Mouse (Mus musculus) thymus, postnatal 10 days (tissue): ENCODE measurements around the gene Onecut3.

ENCODE experiments used
- DNase-seq, 2 experiments: peaks; one replicate each; pipeline ENCODE4 v3.0.0; 2021; ENCODE audit warnings: low spot score in 2 of 2

Onecut3 gene

DNA sequence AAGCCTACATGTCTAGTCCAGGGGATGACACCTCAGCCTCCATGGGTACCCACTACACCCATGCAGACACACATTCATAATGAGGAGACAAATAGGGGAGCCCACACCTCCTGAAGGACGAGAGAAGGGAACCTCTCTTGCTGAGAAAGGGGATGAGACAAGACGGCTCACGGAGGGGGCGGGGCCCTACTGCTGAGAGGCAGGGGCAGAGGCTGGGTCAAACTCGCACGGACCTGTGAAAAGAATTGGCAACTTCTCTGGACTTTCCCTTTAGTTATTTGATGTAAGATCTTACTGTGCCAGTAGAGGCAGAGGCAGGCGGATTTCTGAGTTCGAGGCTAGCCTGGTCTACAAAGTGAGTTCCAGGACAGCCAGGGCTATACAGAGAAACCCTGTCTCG lies 57.7 kb downstream of the Onecut3 start:
- no peak for DNase-seq

DNA sequence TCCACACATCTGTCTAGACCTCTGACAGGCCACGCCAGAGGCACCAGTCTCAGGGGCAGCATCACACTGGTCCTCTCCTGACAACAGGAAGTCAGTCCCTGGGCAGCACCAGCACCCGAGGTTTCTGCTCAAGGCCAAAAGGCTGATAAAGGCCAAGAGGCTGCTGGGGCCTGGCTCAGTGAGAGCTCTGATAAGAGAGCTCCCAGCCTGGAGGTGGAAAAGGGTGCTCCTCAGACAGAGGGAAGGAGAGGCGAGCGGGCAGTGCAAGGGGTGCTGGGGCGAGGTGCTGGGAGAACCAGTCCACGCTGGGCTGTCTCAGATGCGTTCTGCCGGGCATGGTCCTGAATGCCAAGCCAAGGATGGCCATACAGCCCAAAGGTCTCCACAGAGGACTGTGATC lies 58.9 kb downstream of the Onecut3 start:
- no peak for DNase-seq

DNA sequence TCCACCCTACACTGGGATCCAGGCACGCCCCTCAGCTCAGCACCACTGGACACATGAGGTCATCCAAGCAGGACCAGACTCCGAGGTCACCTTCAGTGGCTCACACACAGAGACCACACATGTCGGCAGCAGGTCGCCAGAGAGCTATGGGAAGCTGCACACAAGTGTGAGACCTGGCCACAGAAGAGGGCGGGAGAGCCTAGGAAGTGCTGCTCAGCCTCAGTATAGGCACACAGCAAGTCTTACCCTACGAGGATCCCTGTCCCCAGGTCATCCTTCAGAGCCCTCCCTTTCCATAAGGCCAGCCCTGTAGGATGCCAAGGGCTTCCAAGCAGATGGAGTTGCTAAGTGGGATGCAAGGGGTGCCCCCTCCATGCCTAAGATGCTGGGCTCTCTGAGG lies 59.4 kb downstream of the Onecut3 start:
- DNase-seq: no peak

DNA sequence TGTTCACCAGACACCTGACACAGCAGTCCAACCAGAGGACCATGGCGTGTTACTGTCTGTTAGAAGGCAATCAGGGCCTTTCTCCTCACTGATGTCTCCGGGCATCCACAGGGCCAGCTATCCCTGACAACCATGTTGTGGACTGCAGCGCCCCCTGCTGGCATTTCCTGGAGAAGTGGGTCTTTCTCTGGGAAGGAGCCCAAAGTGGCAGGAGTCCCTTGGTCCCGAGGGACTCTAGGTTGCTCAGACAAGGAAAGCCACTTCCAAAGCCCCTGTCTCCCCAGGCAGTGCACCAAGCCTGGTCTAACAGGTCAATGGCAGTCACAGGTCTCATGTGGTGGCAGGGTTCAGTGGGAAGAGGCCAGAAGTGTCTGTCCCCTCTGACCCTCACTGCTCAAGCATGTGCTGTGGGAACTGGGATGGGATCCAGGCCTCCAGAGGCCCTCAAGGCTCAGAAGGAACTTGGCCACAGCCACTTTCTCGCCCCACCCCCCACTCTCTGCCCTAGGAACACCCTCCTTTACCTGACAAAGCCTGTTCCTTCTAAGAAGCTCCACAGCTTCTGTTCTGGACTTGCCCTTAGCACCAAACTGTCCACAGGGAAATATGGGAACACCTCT lies 62.8 kb downstream of the Onecut3 start:
- peak; percentile 43 to 73 for DNase-seq

DNA sequence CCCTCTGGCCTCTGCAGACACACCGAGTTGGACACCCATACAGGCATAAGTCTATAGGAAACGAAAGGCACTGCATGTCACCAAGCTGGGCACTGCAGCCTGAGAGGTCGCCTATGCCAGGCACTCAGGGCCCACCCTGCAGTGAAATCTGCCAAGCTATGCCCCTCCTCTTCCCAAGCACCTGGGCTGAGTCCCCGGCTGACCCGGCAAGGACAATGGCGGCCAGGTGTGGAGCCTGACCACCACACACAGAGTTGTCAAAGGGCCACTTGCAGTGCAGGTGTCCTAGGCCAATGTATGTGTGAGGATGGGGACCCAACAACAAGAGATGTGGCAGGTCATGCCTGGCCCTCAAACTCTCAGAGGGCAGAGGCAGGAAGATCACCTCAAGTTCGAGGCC lies 64.8 kb downstream of the Onecut3 start:
- no peak for DNase-seq

DNA sequence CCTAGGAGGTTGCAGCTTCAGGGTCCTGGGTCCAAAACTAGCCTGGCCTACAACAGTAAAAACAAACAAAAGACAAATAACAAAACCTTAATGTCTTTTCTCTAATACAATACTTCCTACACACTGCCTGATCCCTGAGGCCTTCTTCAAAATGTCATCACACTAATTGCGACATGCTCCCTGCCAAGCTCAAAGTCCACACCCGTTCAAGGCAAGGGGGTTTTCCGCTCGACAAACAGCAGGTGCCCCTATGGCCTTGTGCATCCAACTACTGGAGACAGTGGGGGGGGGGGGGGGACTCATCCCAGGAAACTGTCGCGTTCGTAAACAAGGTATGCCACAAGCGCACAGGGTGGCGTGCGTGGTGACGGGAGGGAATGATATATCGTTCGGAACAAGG lies 66.0 kb downstream of the Onecut3 start:
- DNase-seq: no peak

DNA sequence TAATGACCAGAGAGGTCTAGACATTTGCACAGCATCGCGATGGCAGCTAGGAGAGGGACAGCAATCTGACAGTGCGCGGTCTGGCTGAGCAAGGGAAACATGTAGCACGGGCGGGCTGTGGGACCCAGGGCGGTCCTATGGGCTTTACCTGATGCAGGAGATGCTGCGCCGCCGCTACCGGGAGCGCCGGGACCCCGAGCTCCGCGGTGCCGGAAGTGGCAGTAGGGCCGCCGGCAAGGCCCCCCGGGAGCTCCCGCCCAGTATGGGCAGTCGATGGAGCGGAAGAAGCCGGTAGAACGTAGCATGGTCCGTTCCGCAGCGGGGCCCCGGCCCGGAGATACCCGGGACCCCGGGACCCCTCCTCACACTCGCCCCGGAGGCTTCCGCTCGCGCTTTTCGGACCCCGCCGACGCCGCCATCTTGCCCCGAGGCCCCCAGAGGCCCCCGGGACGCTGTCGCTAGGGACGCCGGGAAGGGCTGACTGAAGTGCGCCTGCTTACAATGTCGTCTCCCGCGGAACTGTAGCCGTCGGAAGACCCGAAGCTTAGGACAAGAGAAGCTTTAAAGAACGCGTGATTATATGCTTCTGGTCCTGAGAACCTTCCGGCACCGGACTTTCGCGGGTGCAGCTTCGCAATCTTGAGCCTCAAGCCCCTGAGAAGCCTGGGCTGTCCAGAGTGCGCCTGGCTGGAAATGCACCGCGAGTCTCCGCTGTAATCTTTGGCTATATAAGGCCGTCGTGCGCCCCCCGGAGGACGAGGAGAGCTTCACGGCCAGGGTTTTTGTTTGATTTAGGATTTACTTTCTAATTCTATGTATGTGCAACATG lies 66.7 kb downstream of the Onecut3 start, which contains the start of gene Rexo1:
Rexo1 (minus strand) TSS at position 445 of the 829 bp plus-strand sequence.
- peak; percentile 86 to 93 for DNase-seq

DNA sequence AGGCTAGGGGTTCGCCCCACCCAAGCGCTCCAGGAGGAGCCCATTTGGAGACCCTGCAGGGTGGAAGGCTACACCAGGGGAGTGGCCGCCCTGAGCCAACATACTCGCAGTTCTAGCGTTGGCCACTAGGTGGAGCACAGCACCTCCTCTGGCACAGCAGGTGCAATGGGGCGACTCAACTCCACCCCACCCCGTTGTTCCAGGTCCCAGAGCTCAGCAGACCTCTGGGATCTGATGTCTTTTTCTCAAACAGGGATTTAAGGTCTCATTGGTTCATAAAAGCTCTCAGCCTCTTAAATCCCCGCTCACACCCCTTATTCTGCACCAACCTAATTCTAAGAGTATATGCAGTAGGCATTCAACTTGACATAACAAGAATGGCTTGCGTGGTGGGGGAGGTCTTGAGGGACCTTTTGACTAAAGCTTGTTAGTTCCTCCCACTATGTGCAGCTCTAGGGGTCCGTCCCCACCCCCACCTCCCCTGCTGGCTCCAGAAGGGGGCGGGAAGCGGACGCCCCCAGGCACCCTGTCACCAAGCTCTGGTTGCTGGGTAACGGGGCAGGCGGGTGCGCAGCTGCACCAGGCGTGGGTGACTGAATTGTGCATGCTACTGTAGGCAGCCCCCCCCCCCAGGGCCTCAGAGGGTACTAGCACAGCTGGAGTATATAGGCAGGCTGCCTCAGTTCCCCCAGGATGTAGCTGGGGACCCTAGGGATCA lies 71.9 kb downstream of the Onecut3 start:
- DNase-seq: peak; percentile 87 to 95
